Mouse (Mus musculus): Measurements from ENCODE around the gene Olfr784.
"Not testable (repeated sequence)": the region's sequence is repeated elsewhere in the genome, so short reads cannot be mapped to it uniquely, and the experiment has no call there.

Olfr784 gene

DNA sequence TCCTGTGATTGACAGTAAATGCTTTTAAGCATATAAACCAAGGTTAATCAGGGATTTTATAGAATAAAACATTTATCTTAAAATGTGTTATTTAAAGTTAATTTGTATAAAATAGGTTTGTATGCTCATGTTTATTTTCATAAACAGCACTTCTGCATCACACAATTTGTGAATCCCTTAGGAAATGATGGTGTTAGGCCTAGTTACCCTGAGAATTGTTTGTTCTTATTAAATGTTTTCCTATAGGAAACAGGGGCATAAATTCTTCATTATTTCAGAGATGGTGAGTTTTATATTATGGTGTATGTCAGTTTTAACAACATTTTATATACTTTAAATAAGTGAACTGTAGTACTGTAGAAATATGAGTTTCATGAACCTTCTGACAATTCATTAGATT lies at the start of gene Olfr784:
Gene Olfr784 (plus strand): TSS at position 301 of the 400 bp plus-strand sequence.
- no peak for DNase-seq (ENCODE audit: low spot score in 2 of 2)

DNA sequence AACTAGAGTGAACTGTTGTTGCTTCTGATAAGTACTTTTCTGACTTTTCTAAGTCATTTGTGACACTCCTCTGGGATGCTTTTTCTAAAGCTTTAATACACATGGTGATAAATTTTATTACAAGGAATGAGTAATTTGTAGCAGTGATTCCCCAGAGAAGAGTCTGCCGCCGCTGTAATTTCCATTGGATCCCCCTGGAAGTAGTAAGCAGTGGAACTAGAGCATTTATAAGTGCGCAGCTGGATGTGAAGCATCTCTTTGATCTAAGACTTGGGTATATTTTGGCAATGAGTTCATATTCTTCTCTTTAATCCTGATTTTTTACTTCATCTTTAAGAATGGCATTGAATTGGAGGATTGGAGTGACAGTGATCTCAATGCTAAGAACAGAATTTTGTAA lies 35.3 kb upstream of the Olfr784 start, which contains the start of gene Olfr782:
Gene Olfr782 (plus strand): TSS at position 301 of the 400 bp plus-strand sequence.
- DNase-seq (ENCODE audit: low spot score in 2 of 2) = no peak

DNA sequence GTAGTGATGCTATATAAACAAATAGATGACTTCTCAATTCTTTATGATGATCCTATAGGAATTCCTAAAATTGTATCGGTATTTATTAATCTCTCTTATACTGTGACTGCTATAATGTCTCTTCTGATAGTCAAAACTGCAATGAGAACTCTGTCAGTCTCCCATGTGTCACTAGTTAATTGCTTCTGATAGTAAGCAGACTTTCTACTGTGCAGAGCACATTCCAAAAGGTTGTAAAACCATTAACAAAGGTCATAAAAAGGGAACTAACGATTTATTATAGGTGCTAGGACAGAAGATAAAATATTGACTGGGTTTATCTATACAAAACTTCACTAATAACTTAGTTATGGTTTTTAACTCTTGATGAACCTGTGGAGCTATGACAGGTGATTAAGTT lies 31.4 kb upstream of the Olfr784 start:
- not testable (repeated sequence) for DNase-seq (ENCODE audit: low spot score in 2 of 2)

DNA sequence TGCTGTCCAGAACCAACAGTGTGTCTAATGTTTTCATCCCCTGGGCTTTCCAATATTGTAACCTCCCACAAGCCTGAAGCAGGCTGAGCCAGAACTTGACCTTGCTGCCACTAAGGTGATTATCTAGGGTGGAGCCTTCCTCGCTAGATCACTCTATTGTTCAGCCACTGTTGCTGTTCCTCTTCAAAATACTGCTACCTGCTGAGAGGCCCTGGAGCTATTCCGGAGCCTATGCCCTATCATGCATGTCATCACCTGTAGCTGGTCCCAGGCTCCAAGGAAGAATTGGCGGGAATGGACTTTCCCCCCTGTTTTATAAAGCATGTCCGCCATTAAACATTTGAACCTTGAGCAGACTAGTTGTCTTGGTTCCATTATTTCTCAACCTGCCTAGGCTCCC lies 27.4 kb upstream of the Olfr784 start:
- DNase-seq (ENCODE audit: low spot score in 2 of 2) = not testable (repeated sequence)

DNA sequence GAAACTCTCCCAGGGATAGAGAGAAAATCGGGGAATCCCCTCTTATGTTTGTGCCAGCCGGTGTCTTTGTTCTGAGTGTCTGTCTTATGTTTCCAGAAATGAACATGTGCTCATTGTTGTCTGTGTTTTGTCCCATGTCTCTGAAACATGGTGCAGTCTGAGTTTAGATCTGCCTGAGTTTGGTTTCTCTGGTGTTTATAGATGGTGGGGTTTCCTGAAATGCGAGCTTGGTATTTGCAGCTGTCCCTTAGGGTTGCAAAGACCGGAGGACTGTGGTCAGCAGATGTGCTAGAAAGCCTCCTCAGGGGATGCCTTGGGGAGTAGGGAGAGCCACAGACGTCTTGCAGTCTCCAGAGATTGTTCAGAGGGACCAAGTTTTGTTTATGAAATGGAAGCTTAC lies 26.6 kb upstream of the Olfr784 start:
- no peak for DNase-seq (ENCODE audit: low spot score in 2 of 2)

DNA sequence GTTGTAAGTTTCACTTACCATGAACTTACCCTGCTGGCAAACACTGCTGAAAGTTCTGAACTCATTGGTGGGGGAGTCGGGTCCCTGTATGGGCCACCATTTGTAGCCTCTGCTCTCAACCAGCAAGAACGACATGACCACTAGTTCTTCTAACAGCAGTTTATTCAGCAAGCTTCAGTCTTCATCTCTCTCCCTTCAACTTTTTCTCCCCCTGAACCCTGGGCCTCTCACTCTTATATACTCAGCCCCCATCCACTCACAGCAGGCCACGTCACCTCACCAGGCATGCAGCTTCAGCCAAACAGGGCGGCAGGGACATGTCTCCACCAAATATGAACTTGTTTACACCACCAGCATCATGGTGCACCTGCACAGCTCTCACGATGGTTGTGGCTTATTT lies 9.8 kb upstream of the Olfr784 start:
- DNase-seq (ENCODE audit: low spot score in 2 of 2) = not testable (repeated sequence)

DNA sequence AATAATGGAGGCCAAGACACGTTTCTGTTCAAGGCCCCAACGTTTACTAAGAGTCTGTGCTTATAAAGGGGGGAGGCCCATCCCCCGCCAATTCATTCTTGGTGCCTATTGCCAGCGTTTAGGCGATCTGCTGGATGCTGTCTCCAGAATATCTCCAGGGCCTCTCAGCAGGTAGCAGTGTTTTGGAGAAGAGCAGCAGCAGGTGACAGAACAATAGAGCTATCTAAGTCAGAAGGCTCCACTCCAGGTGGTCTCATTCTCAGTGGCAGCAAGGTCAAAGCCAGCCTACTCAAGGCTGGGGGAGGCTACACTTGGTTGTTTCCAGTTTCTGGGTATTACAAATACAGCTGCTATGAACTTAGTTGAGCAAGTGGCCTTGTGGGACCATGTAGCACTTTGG lies 17.0 kb downstream of the Olfr784 start:
- DNase-seq (ENCODE audit: low spot score in 2 of 2) = no peak

DNA sequence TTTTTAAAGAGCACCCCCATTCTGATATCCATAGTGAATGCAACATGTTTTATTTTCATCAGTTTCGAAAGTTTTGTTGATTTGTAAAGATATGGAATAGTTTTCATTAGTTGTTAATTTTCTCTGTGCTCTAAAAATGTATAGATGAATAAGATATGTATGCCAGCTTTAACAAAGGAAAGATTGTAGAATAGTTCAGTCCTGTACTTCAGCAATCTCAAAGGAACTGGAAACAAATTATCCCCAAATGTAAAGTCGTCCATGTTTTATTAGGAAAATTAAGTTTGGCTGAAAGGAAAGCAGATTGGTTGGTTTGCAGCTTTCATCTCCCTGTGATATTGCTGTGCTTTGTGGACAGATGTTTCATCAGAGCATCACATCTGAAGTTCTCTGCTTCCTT lies 21.2 kb downstream of the Olfr784 start, which contains the start of gene Olfr785:
Gene Olfr785 (plus strand): TSS at position 301 of the 400 bp plus-strand sequence.
- DNase-seq (ENCODE audit: low spot score in 2 of 2) = no peak

DNA sequence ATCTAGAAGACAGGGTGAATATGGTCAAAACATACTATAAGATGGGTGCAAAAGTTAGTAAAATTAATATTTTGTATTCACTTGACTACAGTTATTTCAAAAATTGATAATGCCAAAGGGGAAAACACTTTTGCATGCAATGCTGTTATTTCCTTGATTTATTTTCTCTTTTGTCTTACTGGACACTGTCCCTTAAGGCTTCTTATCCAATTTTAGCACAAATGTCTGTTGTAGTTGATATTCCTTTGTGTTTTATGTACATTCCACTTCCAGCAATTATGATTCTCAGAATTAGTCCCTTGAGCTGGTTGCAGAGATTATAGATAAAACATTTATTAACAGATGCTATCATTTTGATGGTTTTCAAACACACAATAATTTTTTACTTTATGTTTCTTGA lies 43.1 kb downstream of the Olfr784 start, which contains the start of gene Olfr786:
Gene Olfr786 (plus strand): TSS at position 301 of the 400 bp plus-strand sequence.
- no peak for DNase-seq (ENCODE audit: low spot score in 2 of 2)
